Mouse (Mus musculus): ENCODE results near the gene Apmap. TPM values are rescaled to one million over a fixed set of nuclear protein-coding genes. Genes with fewer than 3 reads are reported as not detected.

The Apmap gene
- 39.9 and 43.0 TPM in 2 replicates for polyA plus RNA-seq (2015; fragmentation: Nextera tagmentation; extraction: Ambion mirVana)

DNA sequence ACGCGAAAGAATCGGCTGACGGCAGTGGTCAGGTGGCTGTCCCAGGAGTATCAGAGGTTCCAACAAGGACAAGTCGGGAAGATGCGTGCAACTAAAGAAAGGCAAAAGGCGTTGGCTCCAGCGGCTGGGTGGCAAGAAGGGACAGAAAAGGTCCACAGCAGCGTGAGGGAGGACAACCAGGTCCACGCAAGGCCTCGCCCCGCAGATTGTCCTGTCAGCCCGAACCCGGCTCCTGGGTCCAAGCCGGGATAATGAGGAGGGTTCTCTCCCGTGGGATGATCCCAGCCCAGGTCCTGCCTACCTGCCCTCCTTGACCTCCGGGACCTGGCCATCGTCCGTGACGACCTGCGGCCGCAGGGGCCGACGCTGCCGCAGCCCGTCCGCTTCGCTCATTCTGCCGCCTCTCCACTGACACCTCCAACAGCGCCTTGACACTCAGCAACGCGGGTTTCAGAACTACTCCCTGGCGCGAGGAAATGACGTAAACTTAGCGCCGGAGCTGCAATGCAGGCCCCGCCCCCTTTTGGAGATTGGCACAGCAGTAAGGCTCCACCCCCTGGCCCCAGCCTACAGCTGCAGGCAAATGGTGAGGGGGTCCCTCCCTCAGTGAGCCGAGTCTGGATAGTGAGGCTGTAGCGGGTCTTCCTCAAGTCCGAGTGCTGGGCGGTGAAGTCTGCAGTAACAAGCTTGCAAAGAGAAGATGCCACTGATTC is at the start of gene Apmap:
Gene Apmap (minus strand): TSS at position 481 of the 713 bp plus-strand sequence.
- Histone ChIP-seq H3K4me2 (replicated peaks) (peak within 1 kb of the TSS; percentile 82), H3K9me3 (no peaks in the 10 kb centered on the region)
- WGBS = under 1% methylated on average over 42 of the region's 42 CpGs

DNA sequence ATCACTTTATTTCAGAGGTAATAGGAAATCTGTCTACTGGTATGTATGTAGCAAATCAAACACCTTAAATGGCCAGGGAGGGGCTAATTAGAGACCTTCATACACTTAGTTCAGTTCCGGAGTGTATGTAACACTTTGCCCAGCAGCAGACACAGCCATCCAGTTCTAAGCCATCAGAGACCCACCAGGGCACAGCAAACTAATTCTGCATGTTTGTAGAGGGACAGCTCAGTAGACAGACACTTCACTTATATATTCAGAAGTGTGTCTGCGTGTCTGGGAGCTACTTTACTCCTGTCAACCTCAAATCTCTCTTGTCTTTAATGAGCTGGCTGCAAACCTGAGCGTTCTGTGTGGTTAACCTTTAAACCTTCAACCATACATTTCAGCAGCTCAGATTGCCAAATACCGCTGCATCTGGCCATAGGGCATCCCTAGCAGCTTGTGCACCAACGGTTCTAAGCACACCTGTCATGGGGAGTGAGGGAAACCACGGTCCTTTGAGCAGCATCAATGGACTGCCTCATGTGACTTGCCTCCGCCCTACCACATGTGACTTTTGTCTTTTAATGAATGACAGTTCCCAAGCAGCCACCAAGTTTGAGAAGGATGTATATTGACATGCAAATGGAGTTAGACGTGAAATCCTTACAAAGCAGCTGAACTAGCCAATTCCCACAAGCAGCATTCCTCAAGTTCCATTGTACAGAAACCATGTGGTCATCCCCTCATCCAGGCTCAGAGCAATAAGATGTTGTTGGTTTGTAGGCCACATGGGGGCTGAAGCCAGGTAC is 48.8 kb upstream of the Apmap start:
- no peak overlapping the region for H3K9ac ChIP-seq (replicated peaks)
- H3K9me3 ChIP-seq = no peaks in the 10 kb centered on the region
- 22% methylated on average over 8 of the region's 8 CpGs for WGBS
- H3K36me3 ChIP-seq = peaks cover 22% of the 10 kb centered on the region
- H3K4me2 ChIP-seq (replicated peaks) = no peak overlapping the region
- H3K27ac ChIP-seq = peak overlapping the region; percentile 63
- no peak overlapping the region for H3K4me3 ChIP-seq (replicated peaks)
- no peaks in the 10 kb centered on the region for H3K27me3 ChIP-seq
- H3K4me1 ChIP-seq (replicated peaks) = peaks cover 16% of the 10 kb centered on the region
- peak; percentile 85 for ATAC-seq

More for the DNA sequence above, at the start of gene Apmap:
- Histone ChIP-seq H3K4me1 (replicated peaks) (peaks cover 14% of the 10 kb centered on the region), H3K27ac (peak within 1 kb of the TSS; percentile 60), H3K4me3 (replicated peaks) (peak within 1 kb of the TSS; percentile 95), H3K27me3 (no peaks in the 10 kb centered on the region), H3K36me3 (no peaks in the 10 kb centered on the region), H3K9ac (replicated peaks) (peak within 1 kb of the TSS; percentile 92)
- peak; percentile 98 for ATAC-seq

- Histone ChIP-seq H3K9me3 (no peaks in the 10 kb centered on the region), H3K4me2 (replicated peaks) (no peak overlapping the region), H3K36me3 (peaks cover 22% of the 10 kb centered on the region), H3K4me1 (replicated peaks) (peaks cover 21% of the 10 kb centered on the region), H3K27me3 (no peaks in the 10 kb centered on the region), H3K9ac (replicated peaks) (no peak overlapping the region), H3K4me3 (replicated peaks) (no peak overlapping the region), H3K27ac (peak overlapping the region; percentile 63)
- no peak for ATAC-seq
- WGBS = 95% methylated on average over 3 of the region's 3 CpGs
Measured at GRCm38 (mm10) chr2:150656112-150656511, 47.7 kb upstream of the Apmap start.

DNA sequence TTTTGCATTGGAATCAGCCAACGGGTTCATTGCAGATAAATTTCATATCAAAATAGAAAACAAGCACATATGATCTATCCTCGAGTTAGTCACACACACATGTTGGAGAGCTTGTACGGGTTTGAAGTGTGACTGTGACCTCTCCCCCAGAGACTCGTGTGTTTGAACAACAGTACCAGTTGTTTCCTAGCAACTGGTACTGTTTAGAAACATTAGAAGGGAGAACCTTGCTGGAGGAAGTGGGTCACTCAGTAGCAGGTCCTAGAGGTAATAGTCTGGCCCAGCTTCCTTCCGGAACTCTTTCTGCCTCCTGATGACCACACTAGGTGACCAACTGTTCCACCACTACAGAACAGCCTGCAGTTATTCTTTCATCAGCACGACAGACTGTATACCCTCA is 46.9 kb upstream of the Apmap start:
- Histone ChIP-seq H3K4me1 (replicated peaks) (peaks cover 30% of the 10 kb centered on the region), H3K27ac (no peak overlapping the region), H3K9me3 (no peaks in the 10 kb centered on the region), H3K9ac (replicated peaks) (no peak overlapping the region), H3K4me2 (replicated peaks) (no peak overlapping the region), H3K4me3 (replicated peaks) (no peak overlapping the region), H3K27me3 (no peaks in the 10 kb centered on the region), H3K36me3 (peaks cover 22% of the 10 kb centered on the region)
- no peak for ATAC-seq
- 90% methylated on average over 6 of the region's 6 CpGs for WGBS

DNA sequence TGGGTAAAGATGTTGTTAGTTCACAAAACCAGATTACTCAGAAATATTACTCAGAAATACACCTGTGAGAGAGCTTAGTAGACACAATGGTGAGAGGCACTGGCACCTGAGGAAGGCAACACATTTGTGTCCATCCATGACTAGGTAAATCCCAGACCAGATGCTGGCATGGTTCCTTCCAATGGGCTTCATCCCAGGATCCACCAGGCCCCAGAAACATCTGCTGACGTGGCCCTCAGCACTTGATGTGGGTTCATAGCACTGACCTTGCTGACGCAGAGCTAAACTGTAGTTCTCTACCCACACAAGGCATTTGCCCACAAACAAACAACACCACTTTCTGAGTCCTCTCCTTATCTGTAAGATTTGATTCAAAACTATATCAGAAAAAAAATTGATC is 46.4 kb upstream of the Apmap start:
- Histone ChIP-seq H3K9me3 (no peaks in the 10 kb centered on the region), H3K27me3 (no peaks in the 10 kb centered on the region), H3K4me2 (replicated peaks) (no peak overlapping the region), H3K4me1 (replicated peaks) (peaks cover 34% of the 10 kb centered on the region), H3K36me3 (peaks cover 22% of the 10 kb centered on the region), H3K27ac (no peak overlapping the region), H3K4me3 (replicated peaks) (no peak overlapping the region), H3K9ac (replicated peaks) (no peak overlapping the region)
- WGBS = 94% methylated on average over 2 of the region's 2 CpGs
- ATAC-seq = no peak

GRCm38 (mm10) chr2:150651366-150651765 is 43.0 kb upstream of the Apmap start:
- Histone ChIP-seq H3K36me3 (peaks cover 4% of the 10 kb centered on the region; the same call in 1 of the 2 replicates), H3K4me3 (replicated peaks) (no peak overlapping the region), H3K4me2 (replicated peaks) (no peak overlapping the region), H3K27ac (0 out of 2 replicates have a peak overlapping the region, but pooled peaks have one; percentile 53), H3K27me3 (no peaks in the 10 kb centered on the region), H3K9me3 (no peaks in the 10 kb centered on the region), H3K9ac (replicated peaks) (no peak overlapping the region), H3K4me1 (replicated peaks) (peaks cover 42% of the 10 kb centered on the region)
- 69% methylated on average over 9 of the region's 9 CpGs for WGBS
- no peak for ATAC-seq

DNA sequence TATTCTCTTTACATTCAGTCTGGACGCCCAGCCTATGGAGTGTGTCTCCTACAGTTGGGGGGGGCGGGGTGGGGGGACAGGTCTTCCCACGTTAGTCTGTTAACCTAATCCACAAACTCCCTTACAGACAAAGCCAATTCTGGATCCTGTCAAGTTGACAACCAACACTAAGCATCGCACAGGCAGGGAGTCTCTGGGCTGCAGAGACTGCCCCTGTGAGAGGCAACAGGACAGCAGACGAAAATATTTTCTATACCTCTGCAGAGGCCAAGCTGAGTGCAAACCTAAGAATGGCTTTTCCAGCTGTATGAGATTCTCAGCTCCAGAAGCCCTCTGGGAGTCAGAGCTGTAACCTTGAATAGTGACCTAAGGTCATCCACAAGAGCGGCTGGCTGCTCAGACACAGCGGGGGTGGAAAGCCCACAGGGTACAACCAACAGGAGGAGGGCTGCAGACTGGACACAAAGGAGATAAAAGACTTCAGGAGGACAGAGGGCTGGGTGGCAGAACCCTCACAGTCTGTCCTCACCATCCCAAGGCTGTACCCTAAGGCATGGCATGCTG is 42.2 kb upstream of the Apmap start:
- no peaks in the 10 kb centered on the region for H3K27me3 ChIP-seq
- H3K27ac ChIP-seq = peak overlapping the region; percentile 53
- 0 out of 2 replicates have a peak overlapping the region, but pooled peaks have one; percentile 0 for H3K4me2 ChIP-seq (replicated peaks)
- ATAC-seq = peak; percentile 68
- no peak overlapping the region for H3K4me3 ChIP-seq (replicated peaks)
- peaks cover 4% of the 10 kb centered on the region; the same call in 1 of the 2 replicates for H3K36me3 ChIP-seq
- H3K9me3 ChIP-seq = no peaks in the 10 kb centered on the region
- WGBS = 10% methylated on average over 7 of the region's 7 CpGs
- H3K9ac ChIP-seq (replicated peaks) = peak overlapping the region; percentile 28; the same call in 1 of the 2 replicates
- peaks cover 42% of the 10 kb centered on the region for H3K4me1 ChIP-seq (replicated peaks)

GRCm38 (mm10) chr2:150648300-150648895 is 40.0 kb upstream of the Apmap start:
- no peak for ATAC-seq
- H3K4me3 ChIP-seq (replicated peaks) = no peak overlapping the region
- H3K9me3 ChIP-seq = no peaks in the 10 kb centered on the region
- H3K27me3 ChIP-seq = no peaks in the 10 kb centered on the region
- no peak overlapping the region; the same call in 1 of the 2 replicates for H3K27ac ChIP-seq
- H3K4me1 ChIP-seq (replicated peaks) = peaks cover 46% of the 10 kb centered on the region
- WGBS = 63% methylated on average over 13 of the region's 13 CpGs
- H3K9ac ChIP-seq (replicated peaks) = no peak overlapping the region
- H3K36me3 ChIP-seq = no peaks in the 10 kb centered on the region
- H3K4me2 ChIP-seq (replicated peaks) = no peak overlapping the region

GRCm38 (mm10) chr2:150647681-150648299 is 39.4 kb upstream of the Apmap start:
- Histone ChIP-seq H3K27me3 (no peaks in the 10 kb centered on the region), H3K27ac (no peak overlapping the region), H3K4me1 (replicated peaks) (peaks cover 47% of the 10 kb centered on the region), H3K36me3 (no peaks in the 10 kb centered on the region), H3K4me2 (replicated peaks) (no peak overlapping the region), H3K9ac (replicated peaks) (no peak overlapping the region), H3K9me3 (no peaks in the 10 kb centered on the region), H3K4me3 (replicated peaks) (no peak overlapping the region)
- 66% methylated on average over 14 of the region's 14 CpGs for WGBS
- no peak for ATAC-seq

DNA sequence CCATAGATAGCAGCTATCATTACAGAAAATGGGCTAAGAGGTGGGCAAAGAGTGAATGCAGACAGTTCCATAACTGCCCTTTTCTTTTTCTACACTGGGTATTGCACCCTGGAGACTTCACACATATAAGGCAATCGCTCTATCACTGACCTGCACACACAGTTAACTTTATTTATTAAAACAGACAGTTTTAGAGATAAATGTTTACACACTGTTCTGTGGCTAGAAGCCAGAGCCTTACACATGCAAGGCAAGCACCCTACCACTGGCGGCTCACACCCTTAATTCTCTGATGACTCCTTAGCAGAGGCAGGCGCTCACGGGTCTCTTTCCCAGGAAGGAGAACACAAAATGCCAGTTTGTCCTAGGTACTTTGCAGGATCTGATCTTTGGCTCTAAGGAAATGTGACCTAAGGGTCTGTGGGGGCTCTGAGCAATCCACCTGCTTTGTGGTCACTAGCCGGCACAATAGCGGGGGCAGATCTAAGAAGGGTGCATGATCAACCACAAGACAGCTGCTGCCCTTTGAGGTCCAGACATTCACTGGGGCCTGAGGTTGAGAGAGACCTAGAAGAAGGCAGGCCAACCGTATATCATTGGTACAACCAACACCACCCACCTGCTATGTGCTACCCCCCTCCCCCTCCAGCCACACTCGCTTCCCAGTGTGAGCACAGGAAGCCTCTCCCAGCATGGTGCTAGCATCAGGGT is 38.2 kb upstream of the Apmap start:
- H3K27ac ChIP-seq = no peak overlapping the region
- H3K9me3 ChIP-seq = no peaks in the 10 kb centered on the region
- 90% methylated on average over 8 of the region's 8 CpGs for WGBS
- H3K27me3 ChIP-seq = no peaks in the 10 kb centered on the region
- no peak overlapping the region for H3K9ac ChIP-seq (replicated peaks)
- ATAC-seq = no peak
- no peak overlapping the region for H3K4me2 ChIP-seq (replicated peaks)
- peaks cover 52% of the 10 kb centered on the region for H3K4me1 ChIP-seq (replicated peaks)
- H3K4me3 ChIP-seq (replicated peaks) = no peak overlapping the region
- H3K36me3 ChIP-seq = peaks cover 6% of the 10 kb centered on the region; the same call in 1 of the 2 replicates

GRCm38 (mm10) chr2:150645225-150645624 is 36.9 kb upstream of the Apmap start:
- peaks cover 38% of the 10 kb centered on the region for H3K4me1 ChIP-seq (replicated peaks)
- peak overlapping the region; percentile 89 for H3K27ac ChIP-seq
- no peak overlapping the region for H3K4me3 ChIP-seq (replicated peaks)
- ATAC-seq = no peak
- no peaks in the 10 kb centered on the region for H3K27me3 ChIP-seq
- no peak overlapping the region for H3K9ac ChIP-seq (replicated peaks)
- no peak overlapping the region for H3K4me2 ChIP-seq (replicated peaks)
- H3K9me3 ChIP-seq = no peaks in the 10 kb centered on the region
- WGBS = 92% methylated on average over 4 of the region's 4 CpGs
- peaks cover 9% of the 10 kb centered on the region; the same call in 1 of the 2 replicates for H3K36me3 ChIP-seq

Data from midbrain, embryonic 13.5 days (tissue).